Mouse (Mus musculus): Measurements from ENCODE around the gene Adam15. TPM values are rescaled to one million over a fixed set of nuclear protein-coding genes. Genes with fewer than 3 reads are reported as not detected.

Adam15 gene
- polyA plus RNA-seq, 1 experiment from 2014 or later: 74.6 TPM

- no peaks in the 10 kb centered on the region for H3K9me3 ChIP-seq (ENCODE audit: control insufficient read depth, low read length)
- H3K4me3 ChIP-seq (ENCODE audit: low read length): no peak overlapping the region
- H3K27ac ChIP-seq (ENCODE audit: low read depth, low read length): no peak overlapping the region
- H3K27me3 ChIP-seq (replicated peaks; ENCODE audit: control insufficient read depth, insufficient read depth, low read length): no peaks in the 10 kb centered on the region
- H3K4me2 ChIP-seq (ENCODE audit: low read length): no peak overlapping the region
- 85% methylated on average over 31 of the region's 31 CpGs for WGBS
- no peak for ATAC-seq
- H3K4me1 ChIP-seq (ENCODE audit: control insufficient read depth, insufficient read depth, low read depth, low read length): peaks cover 10% of the 10 kb centered on the region
- H3K36me3 ChIP-seq (ENCODE audit: control insufficient read depth, insufficient read depth, low read length): no peaks in the 10 kb centered on the region
- no peak overlapping the region for H3K9ac ChIP-seq (ENCODE audit: low read depth, low read length)
These were observed 29.8 kb upstream of the Adam15 start for GRCm38 (mm10) chr3:89379388-89380131.

- Histone ChIP-seq H3K4me1 (ENCODE audit: control insufficient read depth, insufficient read depth, low read depth, low read length) (peaks cover 10% of the 10 kb centered on the region), H3K27ac (ENCODE audit: low read depth, low read length) (peak overlapping the region; percentile 59; the same call in 1 of the 2 replicates), H3K4me2 (ENCODE audit: low read length) (peak overlapping the region; percentile 98), H3K9me3 (ENCODE audit: control insufficient read depth, low read length) (no peaks in the 10 kb centered on the region), H3K4me3 (ENCODE audit: low read length) (peak overlapping the region; percentile 68), H3K36me3 (ENCODE audit: control insufficient read depth, insufficient read depth, low read length) (no peaks in the 10 kb centered on the region), H3K9ac (ENCODE audit: low read depth, low read length) (peak overlapping the region; percentile 88), H3K27me3 (replicated peaks; ENCODE audit: control insufficient read depth, insufficient read depth, low read length) (no peaks in the 10 kb centered on the region)
- peak; percentile 91 for ATAC-seq
- under 1% methylated on average over 26 of the region's 29 CpGs for WGBS
These were observed 28.7 kb upstream of the Adam15 start for GRCm38 (mm10) chr3:89378394-89379067.

- Histone ChIP-seq H3K9ac (ENCODE audit: low read depth, low read length) (peak overlapping the region; percentile 88), H3K4me1 (ENCODE audit: control insufficient read depth, insufficient read depth, low read depth, low read length) (peaks cover 10% of the 10 kb centered on the region), H3K36me3 (ENCODE audit: control insufficient read depth, insufficient read depth, low read length) (no peaks in the 10 kb centered on the region), H3K4me2 (ENCODE audit: low read length) (peak overlapping the region; percentile 98), H3K4me3 (ENCODE audit: low read length) (peak overlapping the region; percentile 68), H3K9me3 (ENCODE audit: control insufficient read depth, low read length) (no peaks in the 10 kb centered on the region), H3K27me3 (replicated peaks; ENCODE audit: control insufficient read depth, insufficient read depth, low read length) (no peaks in the 10 kb centered on the region), H3K27ac (ENCODE audit: low read depth, low read length) (no peak overlapping the region)
- peak; percentile 34; the same call in 1 of the 2 replicates for ATAC-seq
- 76% methylated on average over 4 of the region's 4 CpGs for WGBS
These were observed 28.0 kb upstream of the Adam15 start for GRCm38 (mm10) chr3:89377831-89378230.

GRCm38 (mm10) chr3:89373581-89374231 lies 23.9 kb upstream of the Adam15 start:
- H3K9ac ChIP-seq (ENCODE audit: low read depth, low read length): no peak overlapping the region
- H3K9me3 ChIP-seq (ENCODE audit: control insufficient read depth, low read length): no peaks in the 10 kb centered on the region
- H3K27ac ChIP-seq (ENCODE audit: low read depth, low read length): no peak overlapping the region
- WGBS: 43% methylated on average over 5 of the region's 5 CpGs
- no peak overlapping the region for H3K4me3 ChIP-seq (ENCODE audit: low read length)
- ATAC-seq: no peak
- no peaks in the 10 kb centered on the region for H3K36me3 ChIP-seq (ENCODE audit: control insufficient read depth, insufficient read depth, low read length)
- H3K4me2 ChIP-seq (ENCODE audit: low read length): no peak overlapping the region
- no peaks in the 10 kb centered on the region for H3K27me3 ChIP-seq (replicated peaks; ENCODE audit: control insufficient read depth, insufficient read depth, low read length)
- peaks cover 9% of the 10 kb centered on the region for H3K4me1 ChIP-seq (ENCODE audit: control insufficient read depth, insufficient read depth, low read depth, low read length)

GRCm38 (mm10) chr3:89367338-89367737 lies 17.5 kb upstream of the Adam15 start:
- Histone ChIP-seq H3K36me3 (ENCODE audit: control insufficient read depth, insufficient read depth, low read length) (no peaks in the 10 kb centered on the region), H3K27ac (ENCODE audit: low read depth, low read length) (no peak overlapping the region), H3K4me3 (ENCODE audit: low read length) (no peak overlapping the region), H3K9ac (ENCODE audit: low read depth, low read length) (no peak overlapping the region), H3K4me1 (ENCODE audit: control insufficient read depth, insufficient read depth, low read depth, low read length) (no peaks in the 10 kb centered on the region), H3K9me3 (ENCODE audit: control insufficient read depth, low read length) (no peaks in the 10 kb centered on the region), H3K27me3 (replicated peaks; ENCODE audit: control insufficient read depth, insufficient read depth, low read length) (no peaks in the 10 kb centered on the region), H3K4me2 (ENCODE audit: low read length) (no peak overlapping the region)
- 77% methylated on average over 11 of the region's 11 CpGs for WGBS
- ATAC-seq: no peak

GRCm38 (mm10) chr3:89365486-89366414 lies 16.0 kb upstream of the Adam15 start:
- Histone ChIP-seq H3K27ac (ENCODE audit: low read depth, low read length) (no peak overlapping the region), H3K9ac (ENCODE audit: low read depth, low read length) (no peak overlapping the region), H3K4me3 (ENCODE audit: low read length) (no peak overlapping the region), H3K27me3 (replicated peaks; ENCODE audit: control insufficient read depth, insufficient read depth, low read length) (no peaks in the 10 kb centered on the region), H3K9me3 (ENCODE audit: control insufficient read depth, low read length) (no peaks in the 10 kb centered on the region), H3K36me3 (ENCODE audit: control insufficient read depth, insufficient read depth, low read length) (no peaks in the 10 kb centered on the region), H3K4me1 (ENCODE audit: control insufficient read depth, insufficient read depth, low read depth, low read length) (no peaks in the 10 kb centered on the region), H3K4me2 (ENCODE audit: low read length) (no peak overlapping the region)
- 76% methylated on average over 20 of the region's 20 CpGs for WGBS
- no peak for ATAC-seq

- Histone ChIP-seq H3K27me3 (replicated peaks; ENCODE audit: control insufficient read depth, insufficient read depth, low read length) (no peaks in the 10 kb centered on the region), H3K4me3 (ENCODE audit: low read length) (no peak within 1 kb of the TSS), H3K4me1 (ENCODE audit: control insufficient read depth, insufficient read depth, low read depth, low read length) (no peaks in the 10 kb centered on the region), H3K36me3 (ENCODE audit: control insufficient read depth, insufficient read depth, low read length) (no peaks in the 10 kb centered on the region), H3K9ac (ENCODE audit: low read depth, low read length) (no peak within 1 kb of the TSS), H3K9me3 (ENCODE audit: control insufficient read depth, low read length) (no peaks in the 10 kb centered on the region), H3K27ac (ENCODE audit: low read depth, low read length) (no peak within 1 kb of the TSS), H3K4me2 (ENCODE audit: low read length) (no peak within 1 kb of the TSS)
- WGBS: 81% methylated on average over 11 of the region's 11 CpGs
- ATAC-seq: no peak
These were observed 15.3 kb upstream of the Adam15 start, which contains the start of gene Dcst1 for GRCm38 (mm10) chr3:89365153-89365485. Gene Dcst1, minus strand, starts transcription at chr3:89365253.

- no peak for ATAC-seq
- Histone ChIP-seq H3K4me2 (ENCODE audit: low read length) (no peak overlapping the region), H3K36me3 (ENCODE audit: control insufficient read depth, insufficient read depth, low read length) (no peaks in the 10 kb centered on the region), H3K4me1 (ENCODE audit: control insufficient read depth, insufficient read depth, low read depth, low read length) (no peaks in the 10 kb centered on the region), H3K9me3 (ENCODE audit: control insufficient read depth, low read length) (no peaks in the 10 kb centered on the region), H3K4me3 (ENCODE audit: low read length) (no peak overlapping the region), H3K27me3 (replicated peaks; ENCODE audit: control insufficient read depth, insufficient read depth, low read length) (no peaks in the 10 kb centered on the region), H3K9ac (ENCODE audit: low read depth, low read length) (no peak overlapping the region), H3K27ac (ENCODE audit: low read depth, low read length) (no peak overlapping the region)
- WGBS: 57% methylated on average over 8 of the region's 8 CpGs
These were observed 14.8 kb upstream of the Adam15 start for GRCm38 (mm10) chr3:89364631-89365030.
